Comparison of ENCODE assay signal across 14 mouse cellular contexts in the genomic region with DNA sequence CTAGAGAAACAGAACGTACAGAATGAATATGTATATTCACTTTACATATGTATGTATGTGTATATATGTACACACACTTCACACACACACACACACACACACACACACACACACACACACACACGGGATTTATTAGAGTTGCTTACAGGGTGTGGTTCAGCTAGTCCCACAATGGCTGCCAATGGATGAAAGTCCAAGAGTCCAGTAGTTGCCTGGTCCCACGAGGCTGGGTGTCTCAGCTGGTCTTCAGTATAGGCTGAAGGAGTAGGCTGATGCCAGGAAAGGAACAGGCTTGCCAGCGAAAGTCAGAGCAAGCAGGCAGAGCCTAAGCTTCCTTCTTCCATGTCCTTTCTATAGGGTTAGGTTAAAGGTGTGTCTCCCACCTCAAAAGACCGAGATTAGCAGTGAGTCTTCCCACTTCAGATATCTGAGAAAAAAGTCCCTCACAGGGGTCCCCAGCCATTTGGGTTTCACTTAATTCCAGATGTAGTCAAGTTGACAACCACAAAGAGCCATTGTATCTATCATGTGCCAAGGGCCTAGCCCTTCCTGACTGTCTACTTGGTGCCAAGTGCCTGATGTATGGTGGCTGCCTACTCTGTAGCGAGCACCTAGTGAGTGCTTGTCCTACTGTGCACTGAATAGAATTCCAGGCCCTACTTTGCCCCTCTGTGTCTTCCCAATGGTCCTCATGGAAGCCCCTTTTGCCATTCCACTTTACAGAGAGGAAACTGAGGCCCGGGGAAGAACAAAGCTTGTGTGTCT.
"Had no signal": no experiment of that assay in that cellular context is flagged by ENCODE, and none has a peak within 500 bp of the region (broad histone marks: within the 10 kb centered on the region; RNA-seq: fewer than 3 reads in every experiment).

No protein-coding gene starts in this region.

- H3K27me3 ChIP-seq: limb, embryonic 15.5 days; midbrain, embryonic 15.5 days; neural tube, embryonic 12.5 days had no signal

- H3K4me2 ChIP-seq: limb, embryonic 15.5 days; liver, embryonic 12.5 days; lung, embryonic 14.5 days; midbrain, embryonic 11.5 days; midbrain, embryonic 15.5 days; neural tube, embryonic 12.5 days had no signal

- H3K9ac ChIP-seq: limb, embryonic 15.5 days; liver, embryonic 12.5 days; lung, embryonic 14.5 days; midbrain, embryonic 15.5 days; neural tube, embryonic 12.5 days had no signal

- ATAC-seq: liver, embryonic 12.5 days; midbrain, embryonic 15.5 days had no signal

- H3K4me3 ChIP-seq: limb, embryonic 15.5 days; liver, embryonic 12.5 days; megakaryocyte, embryonic 14.5 days; midbrain, embryonic 15.5 days; neural tube, embryonic 12.5 days had no signal

- DNase-seq: kidney, postnatal 10 days; layer of hippocampus, adult 9-11 months; layer of hippocampus, postnatal 36 days; lung, embryonic 14.5 days; lung, postnatal 10 days; thymus, adult 18-20 months; thymus, postnatal 14 days had no signal

- H3K9me3 ChIP-seq: limb, embryonic 15.5 days; liver, embryonic 12.5 days; midbrain, embryonic 15.5 days; neural tube, embryonic 12.5 days had no signal

- H3K4me1 ChIP-seq: limb, embryonic 15.5 days; midbrain, embryonic 15.5 days; neural tube, embryonic 12.5 days had no signal

- H3K27ac ChIP-seq: limb, embryonic 15.5 days; liver, embryonic 12.5 days; macrophage; midbrain, embryonic 15.5 days; neural tube, embryonic 12.5 days had no signal

- H3K36me3 ChIP-seq: limb, embryonic 15.5 days; liver, embryonic 12.5 days; midbrain, embryonic 15.5 days; neural tube, embryonic 12.5 days had no signal
